Mouse (Mus musculus) layer of hippocampus, postnatal 25 days (tissue): ENCODE measurements at regions not wholly inside any gene's neighbourhood (a gene's known extent, or its start where the extent isn't known, plus 50 kb on each side); places are given as distances from the start of the nearest gene placed in this dataset.
A peak's percentile ranks its signal among the peaks of the same experiment; 100 is the strongest.
"Not testable (repeated sequence)": the region's sequence is repeated elsewhere in the genome, so short reads cannot be mapped to it uniquely, and the experiment has no call there.

ENCODE experiments used
- DNase-seq, 2 experiments: peaks; one replicate each; pipeline ENCODE4 v3.0.0; 2022; ENCODE audit warnings: mixed read lengths in 2 of 2, low spot score in 1 of 2; ENCODE audit errors: extremely low spot score in 1 of 2

- DNase-seq: no peak
These were observed 310.7 kb upstream of the Nr5a2 start for GRCm38 (mm10) chr1:137270659-137271612.

DNA sequence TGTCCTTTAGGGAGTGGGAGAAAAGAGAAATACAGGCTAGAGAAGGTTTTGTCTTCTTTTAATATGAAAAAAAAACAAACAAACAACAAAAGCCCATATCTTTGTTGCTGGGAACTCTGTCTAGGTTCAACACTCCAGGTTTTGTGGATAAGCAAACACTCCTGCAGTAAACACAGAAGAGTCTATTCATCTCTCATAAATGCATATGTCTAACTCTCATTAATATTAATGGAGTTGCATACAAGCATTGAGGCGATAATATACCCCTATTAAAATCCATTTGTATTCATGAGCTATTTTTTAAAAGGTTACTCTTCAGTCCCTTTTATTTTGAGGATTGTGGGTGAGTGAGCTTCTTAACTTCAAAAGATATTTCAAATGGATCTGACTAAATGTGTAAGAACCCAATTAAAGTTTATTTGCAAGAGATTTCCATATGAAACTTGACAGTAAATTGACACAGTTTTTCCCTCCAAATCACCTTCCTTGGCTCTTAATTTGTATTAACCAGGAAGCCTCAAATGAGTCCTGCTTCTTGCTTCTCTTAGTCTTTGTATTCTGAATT is 302.6 kb upstream of the Nr5a2 start:
- DNase-seq: no peak

GRCm38 (mm10) chr1:137262121-137262525 is 301.9 kb upstream of the Nr5a2 start:
- DNase-seq: no peak

DNA sequence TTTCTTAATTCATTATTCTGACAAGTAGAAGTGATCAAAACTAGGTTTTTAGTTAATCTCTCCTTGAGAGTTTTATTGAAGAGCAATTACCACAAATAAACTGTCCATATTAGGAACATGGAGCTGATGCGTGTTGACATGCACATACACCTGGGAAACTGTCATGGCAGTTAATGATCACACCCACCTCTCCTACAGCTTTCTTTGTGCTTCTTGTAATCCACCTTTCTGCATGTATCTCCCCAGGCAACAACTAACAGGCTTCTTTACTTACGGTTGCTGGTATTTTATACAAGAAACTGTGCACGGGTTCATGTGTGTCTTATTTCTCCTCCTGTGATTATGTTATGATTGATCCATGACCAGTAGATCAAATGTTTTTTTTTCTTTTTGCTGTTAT is 296.0 kb upstream of the Nr5a2 start:
- DNase-seq: no peak

GRCm38 (mm10) chr1:137255041-137255440 is 294.8 kb upstream of the Nr5a2 start:
- DNase-seq: no peak

GRCm38 (mm10) chr1:137254634-137255033 is 294.4 kb upstream of the Nr5a2 start:
- DNase-seq: no peak

DNA sequence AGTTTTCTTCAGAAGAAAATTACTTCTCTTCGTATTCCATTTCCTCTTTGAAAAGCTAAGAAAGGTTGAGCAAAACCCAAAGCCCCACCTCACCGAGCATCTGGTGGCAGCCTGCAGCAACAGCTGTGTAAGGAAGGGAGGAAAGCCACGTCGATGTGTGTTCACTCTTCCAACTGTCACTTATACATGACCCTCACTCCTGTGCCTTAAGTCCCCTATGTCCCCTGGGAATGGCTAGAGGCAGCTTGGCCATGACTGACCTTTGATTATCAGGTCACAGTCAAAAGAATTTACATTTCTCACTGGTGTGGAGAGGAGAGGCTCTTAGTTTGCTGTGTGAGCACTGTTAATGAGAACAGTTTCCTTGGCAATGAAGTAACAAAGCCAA is 266.8 kb upstream of the Nr5a2 start:
- no peak for DNase-seq

- DNase-seq: no peak
These were observed 266.3 kb upstream of the Nr5a2 start for GRCm38 (mm10) chr1:137226479-137227097.

DNA sequence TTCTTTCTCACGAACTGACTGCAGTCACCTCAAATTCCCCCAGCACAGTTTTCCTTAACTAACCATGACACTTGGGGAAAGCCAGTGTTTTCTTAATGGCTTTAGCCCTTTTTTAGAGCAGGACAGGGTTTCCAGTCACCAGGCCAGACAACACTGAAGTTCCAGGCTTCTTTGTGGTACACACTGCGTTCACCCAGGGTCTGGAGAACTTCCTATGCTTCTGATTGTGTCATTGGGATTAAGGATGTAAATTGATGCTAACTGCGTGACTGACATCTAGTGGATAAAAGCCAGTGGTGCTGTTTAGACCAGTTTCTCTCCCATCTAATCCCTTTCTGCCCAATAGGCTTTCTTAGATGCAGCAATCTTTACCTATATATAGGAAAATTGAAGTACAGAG is 265.2 kb upstream of the Nr5a2 start:
- DNase-seq: peak in 1 of 2 experiments; percentile 12

DNA sequence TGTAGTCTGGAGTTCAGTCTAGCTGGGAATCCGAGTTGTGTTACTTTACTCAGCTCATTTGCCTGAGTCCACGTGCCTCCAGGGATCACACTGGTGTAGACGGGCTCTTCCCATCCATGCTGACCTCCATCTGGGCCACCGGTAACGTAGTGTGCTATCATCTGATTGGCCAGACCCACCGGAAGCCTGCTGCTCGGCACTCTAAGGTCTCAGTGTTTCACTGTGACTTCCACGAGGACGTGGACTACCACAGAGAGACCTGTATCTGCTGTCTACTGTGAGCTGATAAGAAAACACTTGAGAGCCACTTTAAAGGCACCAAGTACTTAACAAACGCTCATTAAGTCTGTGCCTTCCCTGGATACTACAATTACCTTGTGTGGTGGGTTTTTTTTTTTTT is 262.8 kb upstream of the Nr5a2 start:
- no peak for DNase-seq

GRCm38 (mm10) chr1:137221087-137222057 is 261.1 kb upstream of the Nr5a2 start:
- no peak for DNase-seq

DNA sequence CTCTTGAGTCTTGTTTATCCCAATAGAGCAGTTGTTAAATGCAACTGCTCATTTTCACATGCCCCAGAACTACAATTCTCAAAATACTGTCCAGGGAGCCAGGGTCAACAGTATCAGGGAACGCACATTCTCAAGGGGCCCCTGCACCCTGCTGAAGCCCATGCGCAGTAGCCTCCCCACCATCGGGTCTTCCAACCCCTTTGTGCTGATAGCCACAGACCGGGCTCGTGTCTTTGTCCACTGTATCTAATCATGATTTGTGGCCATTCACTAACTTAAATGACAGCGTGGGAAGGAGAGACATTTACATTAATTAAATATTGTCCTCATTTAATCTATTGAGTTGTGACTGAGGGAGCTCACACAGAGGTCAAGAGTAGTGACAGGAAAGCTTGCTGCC is 260.0 kb upstream of the Nr5a2 start:
- no peak for DNase-seq

- DNase-seq: no peak
These were observed 258.4 kb upstream of the Nr5a2 start for GRCm38 (mm10) chr1:137218611-137219010.

- no peak for DNase-seq
These were observed 257.8 kb upstream of the Nr5a2 start for GRCm38 (mm10) chr1:137218096-137218495.

- DNase-seq: no peak
These were observed 257.0 kb upstream of the Nr5a2 start for GRCm38 (mm10) chr1:137217206-137217605.

- not testable (repeated sequence) for DNase-seq
These were observed 254.1 kb upstream of the Nr5a2 start for GRCm38 (mm10) chr1:137214328-137214727.

- DNase-seq: no peak
These were observed 253.5 kb upstream of the Nr5a2 start for GRCm38 (mm10) chr1:137213717-137214116.

DNA sequence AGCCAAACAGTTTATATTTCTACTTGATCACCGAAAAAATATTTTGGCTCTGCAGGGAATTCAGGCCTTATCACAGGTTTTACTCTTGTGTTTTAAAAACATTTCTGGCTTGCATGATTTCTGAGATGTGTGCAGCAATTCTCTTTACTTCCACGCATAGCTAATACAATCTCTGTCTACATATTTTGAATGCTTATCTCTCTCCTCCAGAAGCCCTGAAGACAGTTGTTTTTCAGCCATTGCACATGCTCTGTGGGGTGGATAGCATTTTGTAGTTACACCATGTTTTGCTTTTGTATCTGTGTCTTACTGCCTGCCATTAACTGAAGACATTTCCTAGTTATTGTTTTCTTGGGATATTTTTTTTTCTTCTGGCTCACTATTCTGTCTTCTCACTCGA is 252.6 kb upstream of the Nr5a2 start:
- DNase-seq: no peak

DNA sequence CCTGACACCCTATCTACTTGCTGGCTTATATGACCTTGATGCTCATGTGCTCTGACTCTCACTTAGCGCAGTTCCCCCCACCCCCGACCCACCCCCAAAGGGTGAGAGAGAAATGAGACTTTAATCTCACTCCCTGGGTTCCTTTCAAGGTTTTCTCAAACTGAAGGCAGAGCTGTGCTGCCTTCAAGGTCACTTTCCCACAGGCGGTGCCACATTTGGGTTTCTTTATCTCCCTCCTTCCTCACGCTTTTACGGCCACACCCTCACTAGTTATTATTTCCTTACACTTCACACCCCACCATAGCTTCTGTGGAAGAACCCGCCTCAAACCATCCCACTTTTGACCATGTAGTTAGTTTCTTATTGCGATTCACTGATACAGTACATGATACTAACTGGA is 244.1 kb upstream of the Nr5a2 start:
- no peak for DNase-seq

DNA sequence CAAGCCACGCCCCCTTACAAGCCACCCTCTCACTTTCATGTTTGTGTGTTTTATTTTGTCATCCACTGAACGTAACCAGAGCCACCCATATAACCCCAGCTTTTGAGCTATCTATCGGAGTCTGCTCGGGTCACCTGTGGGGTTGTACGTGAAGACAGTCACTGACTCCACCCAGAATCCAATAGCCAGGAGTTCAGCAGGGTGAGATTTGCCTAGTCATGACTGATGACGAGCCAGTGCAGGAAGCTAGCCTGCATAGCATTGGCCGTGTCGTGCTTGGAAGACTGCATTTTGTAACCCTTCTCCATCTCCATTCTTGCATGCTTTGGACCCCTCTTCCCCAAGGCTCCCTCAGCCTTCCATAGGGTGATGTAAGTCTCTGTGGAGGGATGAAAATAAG is 243.3 kb upstream of the Nr5a2 start:
- no peak for DNase-seq
